Mouse (Mus musculus) stomach, embryonic 14.5 days (tissue): ENCODE data around the gene Usp43. TPM values are rescaled to one million over a fixed set of nuclear protein-coding genes. Genes with fewer than 3 reads are reported as not detected.
A peak's percentile ranks its signal among the peaks of the same experiment; 100 is the strongest.

Experiments used
- ATAC-seq: fragments of 200-750 bp; cut with Nextera tagmentation; 2 replicates; pipeline ENCODE4 v1.8.0; 2017; ENCODE audit warnings: low read depth, moderate TSS enrichment; ENCODE audit not compliant: insufficient number of reproducible peaks, insufficient read depth, low FRiP score
- H3K27ac ChIP-seq: fragments of 300-500 bp; sonication (generic); 2 replicates; pipeline ENCODE4 v1.5.1; 2014; ENCODE audit warnings: mild to moderate bottlenecking, low read length, moderate library complexity, mixed read lengths
- H3K27me3 ChIP-seq: fragments of 300-500 bp; sonication (generic); 2 replicates; pipeline ENCODE4 v1.6.1; 2014; ENCODE audit warnings: low read length, control low read depth, mixed read lengths; ENCODE audit not compliant: control insufficient read depth, insufficient read depth
- H3K36me3 ChIP-seq: fragments of 300-500 bp; sonication (generic); 2 replicates; pipeline ENCODE4 v1.6.1; 2014; ENCODE audit warnings: mild to moderate bottlenecking, control low read depth, low read length, moderate library complexity, mixed read lengths; ENCODE audit not compliant: control insufficient read depth, insufficient read depth
- H3K4me1 ChIP-seq: fragments of 300-500 bp; sonication (generic); 2 replicates; pipeline ENCODE4 v1.6.1; 2014; ENCODE audit warnings: low read length, control low read depth, mixed read lengths; ENCODE audit not compliant: control insufficient read depth, insufficient read depth
- H3K4me2 ChIP-seq: fragments of 300-500 bp; sonication (generic); replicated peaks from 2 replicates; pipeline ENCODE4 v1.6.1; 2014; ENCODE audit warnings: low read depth, low read length, control low read depth
- H3K4me3 ChIP-seq: fragments of 300-500 bp; sonication (generic); 2 replicates; pipeline ENCODE4 v1.5.1; 2014; ENCODE audit warnings: low read depth, low read length, control low read depth
- H3K9ac ChIP-seq: fragments of 300-500 bp; sonication (generic); replicated peaks from 2 replicates; pipeline ENCODE4 v1.6.1; 2014; ENCODE audit warnings: low read depth, mild to moderate bottlenecking, control low read depth, low read length, moderate library complexity, mixed read lengths
- H3K9me3 ChIP-seq: fragments of 300-500 bp; sonication (generic); 2 replicates; pipeline ENCODE4 v1.6.1; 2016; ENCODE audit warnings: low read depth, low read length, control low read depth; ENCODE audit not compliant: control insufficient read depth
- WGBS: fragments of 180-500 bp; shearing (Covaris S2); extraction: QIAGEN DNeasy Blood & Tissue Kit; methylation state at CpG from one replicate; pipeline ENCODE4 v1.1.7; 2014; 5-methylcytosine and 5-hydroxymethylcytosine counted together
- polyA plus RNA-seq: library from polyadenylated mRNA; unstranded; fragments of >200 nt; fragmentation: Nextera tagmentation; extraction: Ambion mirVana; gene quantifications from 2 replicates; pipeline ENCODE4 v1.2.1, GENCODE M21; 2014

Usp43 gene
- polyA plus RNA-seq, 1 experiment from 2014 or later = 3.9 TPM

DNA sequence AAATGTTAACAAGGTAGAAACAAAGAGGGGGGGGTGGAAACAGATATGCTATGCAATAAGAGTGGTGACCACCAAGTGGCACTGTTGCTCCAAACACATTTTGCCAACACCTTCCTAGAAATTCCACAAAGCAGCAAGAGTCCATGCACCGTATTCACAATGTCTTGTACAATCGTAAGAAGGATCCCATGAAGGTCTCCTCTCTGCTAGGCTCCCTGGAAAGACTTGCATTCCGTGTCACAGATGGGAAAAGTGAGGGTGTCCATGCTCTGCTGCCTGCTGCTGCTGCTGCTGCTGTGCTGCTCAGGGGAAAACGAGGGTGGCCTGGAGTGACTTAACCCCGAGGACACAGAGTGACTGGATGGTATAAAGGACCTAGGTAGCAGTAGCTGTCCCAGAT lies 102.3 kb downstream of the Usp43 start:
- ATAC-seq = no peak

DNA sequence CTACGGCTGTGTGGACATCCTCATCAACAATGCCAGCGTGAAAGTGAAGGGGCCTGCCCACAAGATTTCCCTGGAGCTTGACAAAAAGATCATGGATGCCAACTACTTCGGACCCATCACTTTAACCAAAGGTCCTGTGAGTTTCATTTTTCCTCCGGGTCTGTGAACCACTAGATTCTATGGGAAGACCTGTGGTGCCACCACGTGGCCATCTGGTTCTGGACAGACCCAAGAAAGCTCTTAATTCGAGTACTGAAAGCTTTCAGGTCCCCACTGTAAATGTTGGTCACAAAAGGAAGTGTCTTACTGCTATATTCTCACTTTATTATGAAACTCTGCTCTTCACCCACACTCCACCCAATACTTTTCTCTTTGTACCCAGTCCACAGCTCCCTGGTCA lies 110.4 kb downstream of the Usp43 start:
- ATAC-seq = no peak
- Histone ChIP-seq H3K4me1 (no peaks in the 10 kb centered on the region), H3K36me3 (no peaks in the 10 kb centered on the region), H3K9ac (no peak overlapping the region), H3K4me2 (no peak overlapping the region), H3K27me3 (no peaks in the 10 kb centered on the region), H3K27ac (no peak overlapping the region), H3K9me3 (no peaks in the 10 kb centered on the region), H3K4me3 (no peak overlapping the region)
- WGBS = 75% methylated on average over 6 of the region's 6 CpGs

More for the DNA sequence above, 102.3 kb downstream of the Usp43 start:
- Histone ChIP-seq H3K9ac (no peak overlapping the region), H3K27me3 (no peaks in the 10 kb centered on the region), H3K4me2 (peak overlapping the region; percentile 15; the same call in 1 of the 2 replicates), H3K4me3 (no peak overlapping the region), H3K36me3 (no peaks in the 10 kb centered on the region), H3K9me3 (no peaks in the 10 kb centered on the region), H3K27ac (no peak overlapping the region), H3K4me1 (no peaks in the 10 kb centered on the region)
- WGBS = 12% methylated on average over 5 of the region's 5 CpGs

DNA sequence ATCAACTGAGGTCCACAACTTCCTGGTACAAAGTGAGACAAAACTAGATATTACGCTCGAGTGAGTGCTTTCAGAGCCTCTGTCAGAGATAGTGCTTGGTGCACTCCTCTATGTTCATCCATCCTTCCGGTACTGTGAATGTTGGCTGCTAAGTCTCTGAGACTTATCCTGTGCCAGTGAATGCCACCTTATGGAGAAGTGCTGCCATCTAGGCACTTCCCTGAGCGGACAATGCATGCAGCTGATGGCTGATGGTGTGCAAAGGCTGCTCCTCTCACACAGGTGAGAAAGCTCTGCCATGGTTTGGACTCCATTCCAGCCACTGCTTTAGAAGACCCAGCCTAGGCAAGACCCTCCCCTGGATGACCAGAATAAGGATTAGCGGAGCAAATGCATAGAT lies 113.9 kb downstream of the Usp43 start:
- Histone ChIP-seq H3K27me3 (no peaks in the 10 kb centered on the region), H3K27ac (no peak overlapping the region), H3K36me3 (no peaks in the 10 kb centered on the region), H3K4me2 (no peak overlapping the region), H3K9ac (no peak overlapping the region), H3K4me3 (no peak overlapping the region), H3K9me3 (no peaks in the 10 kb centered on the region), H3K4me1 (no peaks in the 10 kb centered on the region)
- 83% methylated on average over 5 of the region's 5 CpGs for WGBS
- ATAC-seq = no peak

GRCm38 (mm10) chr11:67806832-67807597 lies 114.9 kb downstream of the Usp43 start:
- no peaks in the 10 kb centered on the region for H3K9me3 ChIP-seq
- no peaks in the 10 kb centered on the region for H3K36me3 ChIP-seq
- H3K4me1 ChIP-seq = no peaks in the 10 kb centered on the region
- H3K27me3 ChIP-seq = no peaks in the 10 kb centered on the region
- H3K4me3 ChIP-seq = no peak overlapping the region
- 81% methylated on average over 11 of the region's 11 CpGs for WGBS
- ATAC-seq = no peak
- H3K4me2 ChIP-seq = no peak overlapping the region
- no peak overlapping the region for H3K27ac ChIP-seq
- H3K9ac ChIP-seq = no peak overlapping the region

DNA sequence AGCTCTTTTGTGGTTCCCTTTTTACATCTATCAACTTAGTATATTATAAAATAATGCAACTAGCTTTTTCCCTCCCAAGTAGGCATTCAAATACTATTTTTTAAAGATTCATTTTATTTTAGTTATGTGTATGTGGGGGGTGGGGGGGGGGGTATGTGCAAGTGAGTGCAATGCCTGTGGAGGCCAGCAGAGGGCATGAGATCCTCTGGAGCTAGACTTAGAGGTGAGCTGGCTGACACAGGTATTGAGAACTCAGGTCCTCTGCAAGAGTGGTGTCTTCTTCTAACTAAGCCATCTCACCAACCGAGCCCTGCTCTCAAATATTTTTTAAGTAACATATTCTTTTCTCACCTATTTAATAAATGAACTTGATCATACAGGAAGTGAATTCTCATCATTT lies 116.4 kb downstream of the Usp43 start:
- H3K9me3 ChIP-seq = no peaks in the 10 kb centered on the region
- no peaks in the 10 kb centered on the region for H3K4me1 ChIP-seq
- H3K27ac ChIP-seq = no peak overlapping the region
- WGBS = 87% methylated on average over 1 of the region's 1 CpGs
- H3K4me2 ChIP-seq = no peak overlapping the region
- no peaks in the 10 kb centered on the region for H3K27me3 ChIP-seq
- H3K4me3 ChIP-seq = no peak overlapping the region
- H3K9ac ChIP-seq = no peak overlapping the region
- no peaks in the 10 kb centered on the region for H3K36me3 ChIP-seq
- no peak for ATAC-seq

Other genes with a start within 250 kb of the Usp43 start
- gene Rcvrn, start 226.8 kb downstream of the Usp43 start, polyA plus RNA-seq = not detected in 2 replicates
- gene Glp2r, start 151.0 kb downstream of the Usp43 start, polyA plus RNA-seq = 0.13 and 0.34 TPM in 2 replicates
- gene Gsg1l2, start 147.5 kb downstream of the Usp43 start, polyA plus RNA-seq = not detected in 2 replicates
- gene Dhrs7c, start 124.0 kb downstream of the Usp43 start, polyA plus RNA-seq = not detected in 2 replicates
- 0.48 and 1.3 TPM in 2 replicates for gene Cfap52, start 43.5 kb upstream of the Usp43 start, polyA plus RNA-seq
- 60.4 and 68.5 TPM in 2 replicates for gene Stx8, start 44.0 kb upstream of the Usp43 start, polyA plus RNA-seq